8 mouse cellular contexts compared by ENCODE assay signal in the genomic region with DNA sequence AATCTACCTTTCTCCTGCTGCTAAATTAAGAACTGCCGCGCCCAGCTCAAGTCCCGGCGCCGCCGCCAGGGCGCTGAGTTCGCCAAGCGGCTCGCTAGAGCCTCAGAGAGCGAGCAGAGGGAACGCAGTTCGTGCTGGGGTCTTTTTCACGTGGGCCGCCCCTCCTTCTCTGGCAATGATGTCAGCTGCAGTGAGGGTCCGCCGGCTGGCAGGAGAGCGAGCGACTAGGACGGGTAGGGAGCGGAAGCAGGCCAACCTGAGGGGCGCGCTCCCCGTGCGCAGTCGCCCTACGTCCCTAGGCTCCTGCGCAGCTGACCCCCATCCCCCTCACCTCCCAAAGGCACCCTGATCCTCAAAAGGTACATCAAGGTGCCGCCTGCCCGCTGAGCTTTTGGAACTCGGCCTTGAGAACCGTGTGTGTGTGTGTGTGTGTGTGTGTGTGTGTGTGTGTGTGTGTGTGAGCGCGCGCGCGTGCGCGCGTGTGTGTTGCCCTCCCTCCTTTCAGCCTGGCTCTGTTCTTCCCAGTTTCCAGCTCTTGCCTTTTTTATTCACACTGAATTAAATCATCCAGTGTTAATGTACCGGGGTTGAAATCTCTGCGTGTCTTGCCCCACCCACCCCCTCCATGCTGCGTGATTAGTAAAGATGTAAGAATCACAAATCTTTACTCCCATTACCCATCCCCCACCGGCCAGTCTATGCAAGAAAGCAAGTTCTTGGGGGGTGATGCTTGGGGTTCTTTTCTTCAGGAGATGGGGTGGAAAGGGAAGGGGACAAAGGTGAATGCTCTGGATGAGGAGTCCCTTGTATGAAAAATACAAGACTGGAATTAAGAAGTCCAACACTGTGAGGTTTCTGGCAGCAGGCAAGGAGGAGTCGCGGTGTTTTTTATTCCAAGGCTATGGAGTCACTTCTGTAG. TPM values are rescaled to one million over a fixed set of nuclear protein-coding genes. Genes with fewer than 3 reads are reported as not detected.
DNase-seq lines count a peak whose midpoint lies in the region; ATAC-seq and TF ChIP-seq lines count a peak whose summit lies in the region.

No protein-coding gene starts in this region.

- ATAC-seq in cerebellum, adult (ENCODE audit: insufficient number of reproducible peaks, low FRiP score, low TSS enrichment): peak; percentile 58
- ATAC-seq in intestine, embryonic 16.5 days: peak; percentile 64
- no peak for ATAC-seq in liver, postnatal 0 days
- no peak for ATAC-seq in erythroblast, adult 5-6 weeks (replicated peaks; ENCODE audit: low FRiP score, poor library complexity, severe bottlenecking)

- peak overlapping the region; percentile 55 for H3K4me3 ChIP-seq in forebrain, embryonic 10.5 days
- H3K4me3 ChIP-seq in intestine, embryonic 16.5 days (ENCODE audit: low read length): peak overlapping the region; percentile 61
- peak overlapping the region; percentile 14 for H3K4me3 ChIP-seq in liver, postnatal 0 days (ENCODE audit: low read depth, low read length)
- H3K4me3 ChIP-seq in testis, adult 2 months (ENCODE audit: control insufficient read depth, low read depth, low read length): peak overlapping the region; percentile 78

- no peaks in the 10 kb centered on the region for H3K9me3 ChIP-seq in forebrain, embryonic 10.5 days
- no peaks in the 10 kb centered on the region for H3K9me3 ChIP-seq in intestine, embryonic 16.5 days (ENCODE audit: control insufficient read depth, low read length)
- no peaks in the 10 kb centered on the region for H3K9me3 ChIP-seq in liver, postnatal 0 days (ENCODE audit: low read length)

- H3K4me1 ChIP-seq in forebrain, embryonic 10.5 days: no peaks in the 10 kb centered on the region
- H3K4me1 ChIP-seq in intestine, embryonic 16.5 days (ENCODE audit: control insufficient read depth, insufficient read depth, low read length): no peaks in the 10 kb centered on the region
- no peaks in the 10 kb centered on the region for H3K4me1 ChIP-seq in liver, postnatal 0 days (ENCODE audit: insufficient read depth)
- peaks cover 3% of the 10 kb centered on the region for H3K4me1 ChIP-seq in testis, adult 2 months (ENCODE audit: control insufficient read depth, insufficient read depth, low read length)

- 5% methylated on average over 29 of the region's 46 CpGs for WGBS in forebrain, embryonic 10.5 days
- 5% methylated on average over 33 of the region's 46 CpGs for WGBS in intestine, embryonic 16.5 days
- 5% methylated on average over 34 of the region's 46 CpGs for WGBS in liver, postnatal 0 days (ENCODE audit: insufficient replicate concordance)

- DNase-seq in cerebellum, adult 11 months: no peak
- DNase-seq in Muller cell, postnatal 12 days (ENCODE audit: inconsistent ontology term): peak; percentile 56
- DNase-seq in forebrain, embryonic 10.5 days (ENCODE audit: extremely low spot score, low spot score): peak; percentile 62
- DNase-seq in liver, postnatal 0 days: peak; percentile 10

- peak overlapping the region; percentile 76 for H3K4me2 ChIP-seq in intestine, embryonic 16.5 days (ENCODE audit: low read depth, low read length)
- H3K4me2 ChIP-seq in liver, postnatal 0 days (ENCODE audit: low read depth, low read length): peak overlapping the region; percentile 33

- H3K27me3 ChIP-seq in forebrain, embryonic 10.5 days (ENCODE audit: poor library complexity, severe bottlenecking): peaks cover 13% of the 10 kb centered on the region; the same call in 1 of the 2 replicates
- no peaks in the 10 kb centered on the region for H3K27me3 ChIP-seq in intestine, embryonic 16.5 days (replicated peaks; ENCODE audit: control insufficient read depth, insufficient read depth, low read length)
- peaks cover 25% of the 10 kb centered on the region; the same call in 1 of the 2 replicates for H3K27me3 ChIP-seq in liver, postnatal 0 days (ENCODE audit: insufficient read depth, low read length)
- no peaks in the 10 kb centered on the region for H3K27me3 ChIP-seq in testis, adult 2 months (ENCODE audit: control insufficient read depth, insufficient read depth, low read length)

- H3K36me3 ChIP-seq in forebrain, embryonic 10.5 days (replicated peaks): no peaks in the 10 kb centered on the region
- no peaks in the 10 kb centered on the region for H3K36me3 ChIP-seq in intestine, embryonic 16.5 days (ENCODE audit: control insufficient read depth, insufficient read depth, low read length)
- no peaks in the 10 kb centered on the region for H3K36me3 ChIP-seq in liver, postnatal 0 days (replicated peaks; ENCODE audit: insufficient read depth, low read length)
- H3K36me3 ChIP-seq in testis, adult 2 months (ENCODE audit: control insufficient read depth, insufficient read depth, low read length): no peaks in the 10 kb centered on the region

- TF ChIP-seq POLR2A in testis, adult 2 months (IDR thresholded peaks at IDR 0.05; ENCODE audit: control insufficient read depth, low read depth, low read length): no peak

- TF ChIP-seq EP300 in liver, postnatal 0 days (IDR thresholded peaks at IDR 0.05; ENCODE audit: low read depth): no peak

- H3K9ac ChIP-seq in intestine, embryonic 16.5 days (ENCODE audit: low read depth, low read length): peak overlapping the region; percentile 59
- H3K9ac ChIP-seq in liver, postnatal 0 days (replicated peaks): no peak overlapping the region

- H3K27ac ChIP-seq in forebrain, embryonic 10.5 days: peak overlapping the region; percentile 83
- H3K27ac ChIP-seq in intestine, embryonic 16.5 days (ENCODE audit: low read length): no peak overlapping the region
- no peak overlapping the region for H3K27ac ChIP-seq in liver, postnatal 0 days (ENCODE audit: low read depth)
- no peak overlapping the region for H3K27ac ChIP-seq in testis, adult 2 months (ENCODE audit: control insufficient read depth, insufficient read depth, low read depth, low read length)

- no peak for TF ChIP-seq CTCF in liver, postnatal 0 days (IDR thresholded peaks at IDR 0.05; ENCODE audit: low read depth)
- no peak for TF ChIP-seq CTCF in testis, adult 2 months (IDR thresholded peaks at IDR 0.05; ENCODE audit: control insufficient read depth, insufficient read depth, insufficient replicate concordance, low read depth, low read length)

RNA-seq across cellular contexts. Expression of a gene that starts 3.0 kb away (rescaled TPM):
- 2.8 and 3.4 TPM in 2 replicates for polyA plus RNA-seq in forebrain, embryonic 10.5 days (2016; fragmentation: Nextera tagmentation; extraction: Ambion mirVana)
- polyA plus RNA-seq in intestine, embryonic 16.5 days (2015; fragmentation: Nextera tagmentation; extraction: Ambion mirVana): 1.4 and 2.3 TPM in 2 replicates
- polyA plus RNA-seq in liver, postnatal 0 days (2015; fragmentation: Nextera tagmentation; extraction: Ambion mirVana): 0.04 and 0.14 TPM in 2 replicates
- 0.14 TPM in 2 replicates for polyA plus RNA-seq in testis, adult 2 months (2012; rRNA removed)
- total RNA-seq in erythroblast, adult 5-6 weeks (2015; ENCODE audit: low replicate concordance): not detected in 2 replicates
- total RNA-seq in erythroblast, adult 5-6 weeks (2017; ENCODE audit: low replicate concordance): 0.98 TPM in 1 of 2 replicates, not detected in the other

RNA-seq across cellular contexts. Expression of a gene that starts 19.8 kb away (rescaled TPM):
- not detected in 2 replicates for polyA plus RNA-seq in forebrain, embryonic 10.5 days (2016; fragmentation: Nextera tagmentation; extraction: Ambion mirVana)
- not detected in 2 replicates for polyA plus RNA-seq in intestine, embryonic 16.5 days (2015; fragmentation: Nextera tagmentation; extraction: Ambion mirVana)
- not detected in 2 replicates for polyA plus RNA-seq in liver, postnatal 0 days (2015; fragmentation: Nextera tagmentation; extraction: Ambion mirVana)
- polyA plus RNA-seq in testis, adult 2 months (2012; rRNA removed): 13.5 and 14.9 TPM in 2 replicates
- total RNA-seq in erythroblast, adult 5-6 weeks (2015; ENCODE audit: low replicate concordance): not detected in 2 replicates
- not detected in 2 replicates for total RNA-seq in erythroblast, adult 5-6 weeks (2017; ENCODE audit: low replicate concordance)

Comparison
In these comparisons a context has a peak if more than half of its experiments do, and no peak if none do; other contexts are left out.
1. ATAC-seq: peak in cerebellum, adult (single experiment) and intestine, embryonic 16.5 days (single experiment); none in liver, postnatal 0 days (single experiment) and erythroblast, adult 5-6 weeks (single experiment).
2. H3K4me3 ChIP-seq: peak in every context shown above with its lines; median percentile 78 in testis, adult 2 months; 61 in intestine, embryonic 16.5 days; 55 in forebrain, embryonic 10.5 days; 14 in liver, postnatal 0 days.
3. RNA of a gene that starts 19.8 kb away (polyA plus RNA-seq): 13.5 to 14.9 TPM in testis, adult 2 months; not detected in forebrain, embryonic 10.5 days, not detected in intestine, embryonic 16.5 days and not detected in liver, postnatal 0 days; every median in the first group is over 10 times any median in the second.